Mouse (Mus musculus) erythroblast, embryonic 14.5 days (primary cell): ENCODE measurements around the gene 4930455H04Rik.

Experiments used
- GATA1 ChIP-seq: IDR thresholded peaks from 2 replicates; pipeline ENCODE4 v1.6.1; 2012; ENCODE audit warnings: low read length, inconsistent platforms, mixed read lengths
- TAL1 ChIP-seq: IDR thresholded peaks from 3 replicates; pipeline ENCODE4 v1.6.1; 2012; ENCODE audit warnings: low read length, inconsistent platforms, mixed read lengths

- TF ChIP-seq TAL1: no peak
- no peak for TF ChIP-seq GATA1
These were observed 42.1 kb downstream of the 4930455H04Rik start for GRCm38 (mm10) chr3:117010182-117010581.
